Mouse (Mus musculus) hindlimb bud, embryonic 11.5 days (tissue): ENCODE measurements at regions not wholly inside any gene's neighbourhood (a gene's known extent, or its start where the extent isn't known, plus 50 kb on each side); places are given as distances from the start of the nearest gene placed in this dataset.

ENCODE experiments used
- DNase-seq: peaks from one replicate; pipeline ENCODE4 v3.0.0-alpha.2; 2012; ENCODE audit warnings: low read depth, low spot score; ENCODE audit errors: extremely low spot score

GRCm38 (mm10) chrX:129272135-129272534 is 477.4 kb upstream of the Diaph2 start:
- DNase-seq = no peak

- peak; percentile 10 for DNase-seq
These were observed 445.6 kb upstream of the Diaph2 start for GRCm38 (mm10) chrX:129303987-129304386.

DNA sequence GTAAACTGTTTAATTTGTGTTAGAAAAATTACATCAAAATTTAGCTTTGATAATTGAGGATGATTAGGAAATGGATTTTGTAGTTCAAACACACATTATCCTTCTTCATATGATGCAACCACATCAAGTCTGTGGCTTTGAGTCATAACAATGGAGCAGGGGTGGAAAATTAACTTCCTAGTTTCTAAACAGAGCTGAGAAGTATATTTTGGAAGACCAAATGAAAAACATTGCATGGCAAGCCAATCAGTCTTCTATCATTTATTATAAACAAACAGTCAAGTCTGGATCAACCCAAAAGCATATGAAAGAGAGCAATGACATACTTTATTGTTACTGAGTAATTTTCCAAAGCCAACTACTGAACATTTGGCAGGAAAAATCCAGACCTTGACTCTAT is 440.2 kb upstream of the Diaph2 start:
- DNase-seq = no peak

GRCm38 (mm10) chrX:129329441-129329840 is 420.1 kb upstream of the Diaph2 start:
- DNase-seq = no peak

- DNase-seq = no peak
These were observed 416.7 kb upstream of the Diaph2 start for GRCm38 (mm10) chrX:129332810-129333209.
